Mouse (Mus musculus) telencephalon, adult 2 months (tissue): ENCODE data around the gene Yy1.

Experiments
- DNase-seq: peaks from one replicate; pipeline ENCODE4 v3.0.0-alpha.2; 2011; ENCODE audit warnings: low read depth, low spot score

Yy1 gene

DNA sequence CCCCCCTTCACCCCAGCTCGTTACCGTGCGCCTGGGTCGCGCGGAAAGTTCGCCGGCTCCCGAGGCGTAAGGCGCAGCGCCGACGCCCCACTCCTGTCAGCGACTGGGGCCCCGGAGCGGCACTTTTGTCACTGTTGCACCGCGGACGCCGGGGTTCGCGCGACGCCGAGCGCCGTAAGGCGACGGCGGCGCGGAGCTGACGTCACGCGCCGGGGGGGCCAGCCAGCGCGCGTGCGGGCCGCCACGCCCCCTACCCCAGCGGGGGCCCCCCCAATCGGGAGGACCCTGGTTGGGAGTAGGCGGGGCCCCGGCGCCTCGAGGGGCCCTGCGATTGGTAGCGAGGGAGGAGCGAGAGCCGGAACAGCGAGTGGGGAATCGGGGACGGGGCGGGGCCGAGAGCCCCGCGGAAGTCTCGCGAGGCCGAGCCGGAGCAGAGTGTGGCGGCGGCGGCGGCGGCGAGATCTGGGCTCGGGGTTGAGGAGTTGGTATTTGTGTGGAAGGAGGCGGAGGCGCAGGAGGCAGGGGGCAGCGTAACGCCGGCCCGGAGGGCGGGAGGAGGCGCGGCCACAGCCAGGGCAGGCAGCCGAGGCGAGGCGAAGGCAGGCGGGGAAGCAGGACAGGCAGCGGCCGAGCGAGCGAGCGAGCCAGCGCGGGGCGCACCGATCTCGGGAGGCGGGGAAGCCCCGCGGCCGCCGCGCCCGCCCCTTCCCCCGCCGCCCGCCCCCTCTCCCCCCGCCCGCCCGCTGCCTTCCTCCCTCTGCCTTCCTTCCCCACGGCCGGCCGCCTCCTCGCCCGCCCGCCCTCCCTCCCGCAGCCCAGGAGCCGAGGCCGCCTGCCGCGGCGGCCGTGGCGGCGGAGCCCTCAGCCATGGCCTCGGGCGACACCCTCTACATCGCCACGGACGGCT is at the start of gene Yy1:
Gene Yy1, plus strand, starts transcription at position 428 of the 907 bp plus-strand sequence.
- DNase-seq: peak; percentile 96

DNA sequence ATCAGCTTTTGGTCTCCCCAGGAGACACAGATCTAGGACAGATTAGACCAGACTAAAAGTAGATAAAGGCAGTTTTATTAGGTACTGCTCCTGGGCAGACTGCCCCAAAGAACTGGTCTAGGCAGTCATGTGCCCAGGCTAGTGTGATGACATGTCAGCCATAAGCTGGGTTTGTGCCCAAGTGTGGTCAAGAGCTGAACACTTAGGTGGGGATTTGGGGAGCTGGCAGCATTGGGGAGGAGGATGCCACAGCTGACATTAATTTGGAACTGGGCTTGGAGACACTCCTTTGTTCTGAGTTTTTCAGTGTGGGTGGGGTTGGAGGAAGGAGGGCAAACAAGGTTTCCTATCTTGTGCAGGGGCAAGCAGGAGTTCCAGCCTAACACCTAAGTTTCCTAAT is 46.8 kb upstream of the Yy1 start:
- DNase-seq: no peak

DNA sequence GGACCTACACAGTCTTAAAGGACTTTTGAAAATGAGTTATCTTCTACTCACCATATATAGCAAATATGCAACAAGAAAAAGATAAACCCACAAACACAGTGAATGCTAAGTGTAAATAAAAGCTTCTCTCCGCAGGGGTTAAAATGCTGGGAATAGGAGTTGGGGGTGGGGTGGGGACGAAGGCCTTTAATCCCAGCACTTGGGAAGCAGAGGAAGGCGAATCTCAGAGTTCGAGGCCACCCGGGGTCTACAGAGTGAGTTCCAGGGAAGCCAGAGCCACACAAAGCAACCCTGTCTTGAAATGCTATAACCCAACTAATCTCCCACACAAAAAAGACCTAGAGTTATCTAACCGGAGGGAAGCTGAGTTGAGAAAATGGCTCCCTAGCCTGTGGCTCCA is 43.8 kb upstream of the Yy1 start:
- DNase-seq: no peak

DNA sequence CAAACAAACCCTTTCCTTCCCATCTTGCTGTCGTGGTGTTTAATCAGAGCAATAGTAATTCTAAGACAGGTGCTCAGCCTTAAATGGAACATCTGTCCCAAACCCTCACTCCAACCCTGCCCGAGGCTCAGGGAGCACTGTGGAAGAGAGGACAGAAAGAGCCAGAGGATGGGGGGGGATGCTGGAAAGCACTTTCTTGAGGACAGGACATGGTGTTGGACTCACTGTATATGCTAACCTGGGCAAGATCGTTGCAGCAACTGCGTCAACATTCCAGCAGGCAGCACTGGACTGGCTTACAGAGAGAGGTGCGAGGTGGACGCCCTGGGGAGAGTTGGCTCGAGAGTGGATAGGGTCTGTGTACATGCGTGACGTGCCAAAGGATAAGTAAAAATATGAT is 43.3 kb upstream of the Yy1 start:
- DNase-seq: no peak

DNA sequence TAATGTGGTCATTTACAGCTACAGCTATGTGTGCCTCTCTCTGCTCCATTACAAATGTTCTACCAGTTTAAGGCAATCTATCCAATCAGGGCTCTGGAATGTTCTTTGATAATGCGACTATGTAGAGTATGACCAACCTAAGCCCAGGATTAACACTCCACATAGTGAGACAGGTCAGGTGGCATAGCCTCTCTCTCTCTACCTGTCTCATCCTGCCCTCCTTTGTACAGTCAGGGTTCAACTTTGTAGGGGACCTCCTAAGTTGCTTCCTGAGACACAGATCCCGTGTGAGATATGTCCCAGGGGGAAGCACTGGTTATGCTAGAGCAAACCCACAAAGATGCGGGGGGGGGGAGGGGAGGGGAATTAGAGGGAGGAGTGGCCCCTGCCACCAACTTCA is 42.5 kb upstream of the Yy1 start:
- DNase-seq: no peak

DNA sequence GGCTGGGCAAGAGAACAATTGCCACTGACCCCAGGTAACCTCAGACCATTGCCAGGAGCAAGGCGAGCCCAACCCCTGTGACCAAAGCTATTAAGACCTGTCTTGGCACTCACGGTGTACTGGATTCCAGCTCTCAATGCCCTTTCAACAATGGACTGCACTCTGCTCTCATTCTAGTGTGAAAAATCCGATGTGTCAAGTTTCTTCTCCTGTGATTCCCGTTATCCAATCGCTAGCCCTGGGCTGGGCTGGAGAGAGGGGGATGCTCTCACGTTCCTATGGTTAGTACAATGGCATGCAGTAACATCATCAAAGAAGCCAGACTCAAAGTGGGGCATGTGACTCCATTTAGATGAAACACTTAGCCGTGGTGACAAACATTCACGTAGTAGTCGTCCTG is 41.0 kb upstream of the Yy1 start:
- no peak for DNase-seq

DNA sequence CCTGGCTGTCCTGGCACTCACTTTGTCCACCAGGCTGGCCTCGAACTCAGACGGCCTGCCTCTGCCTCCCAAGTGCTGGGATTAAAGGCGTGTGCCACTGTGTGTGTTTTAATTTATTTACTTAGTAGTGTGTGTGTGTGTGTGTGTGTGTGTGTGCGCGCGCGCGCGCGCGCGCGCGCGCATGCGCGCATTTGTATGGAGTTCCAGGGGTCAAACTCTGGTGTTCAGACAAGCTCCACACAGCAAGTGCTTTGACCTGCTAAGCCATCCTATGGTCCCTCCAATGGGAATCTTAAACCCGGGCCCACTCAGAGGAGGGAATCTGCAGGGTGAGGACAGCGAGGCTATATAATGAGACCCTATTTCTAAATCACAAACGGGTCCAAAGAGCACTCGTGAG is 37.6 kb upstream of the Yy1 start:
- DNase-seq: no peak

DNA sequence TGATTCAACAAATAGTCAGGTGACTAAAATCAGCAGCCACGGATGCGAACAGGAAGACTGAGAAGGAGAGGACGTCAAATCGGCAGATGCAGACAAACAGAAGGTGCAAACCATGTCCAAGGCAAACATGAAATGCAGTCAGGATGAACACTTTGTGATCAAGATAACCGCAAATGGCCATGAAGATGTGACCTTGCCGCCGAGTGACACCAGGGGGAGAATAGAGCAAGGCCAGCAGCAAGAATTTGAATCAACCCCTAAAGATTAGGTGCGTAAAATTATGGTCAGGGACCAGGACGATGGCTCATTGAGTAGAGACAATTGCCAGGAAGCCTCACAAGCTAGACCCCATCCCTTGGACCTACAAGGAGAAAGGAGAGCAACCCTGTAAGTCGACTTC is 36.2 kb upstream of the Yy1 start:
- DNase-seq: no peak

DNA sequence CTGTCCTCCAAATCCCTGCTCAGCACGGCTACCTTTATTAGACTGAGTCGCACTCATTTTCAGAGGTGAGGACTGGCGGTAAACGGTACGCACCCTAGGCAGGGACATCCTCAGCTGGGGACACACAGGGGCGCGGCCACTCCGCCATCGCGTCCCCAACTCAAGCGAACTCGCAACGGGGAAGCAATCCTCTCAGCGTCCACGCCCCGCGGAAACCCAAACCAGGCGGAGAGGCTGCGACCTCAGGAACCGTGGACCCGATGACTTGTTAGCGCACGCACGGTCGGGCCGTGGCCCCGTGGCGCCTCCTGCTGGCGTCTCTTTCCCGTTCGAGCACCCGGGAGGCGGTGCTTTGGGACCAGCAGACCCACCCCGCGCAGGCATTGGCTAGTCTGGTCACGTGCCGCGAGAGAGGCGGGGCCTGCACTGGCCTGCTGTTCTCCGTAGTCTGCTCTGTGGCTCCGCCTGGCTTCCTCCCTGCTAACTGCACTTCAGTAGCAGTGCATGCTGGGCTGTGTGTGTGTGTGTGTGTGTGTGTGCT is 35.0 kb upstream of the Yy1 start:
- DNase-seq: peak; percentile 96

DNA sequence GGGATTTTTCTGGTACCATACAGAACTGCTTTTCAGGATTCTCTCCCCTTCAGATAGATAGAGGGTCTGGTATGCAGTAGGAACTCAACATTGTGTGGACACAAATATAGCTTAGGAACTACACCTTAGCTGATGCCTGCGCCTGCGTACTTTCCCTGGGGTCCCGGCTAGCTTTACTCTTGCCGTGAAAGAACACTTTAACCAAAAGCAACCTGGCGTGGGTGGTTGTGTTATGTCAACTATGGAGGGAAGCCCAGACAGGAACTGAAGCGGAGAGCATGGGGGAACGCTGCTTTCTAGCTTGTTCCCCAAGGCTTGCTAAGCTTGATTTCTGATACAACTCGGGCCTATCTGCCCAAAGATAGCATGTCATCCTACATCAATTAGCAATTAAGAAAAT is 34.5 kb upstream of the Yy1 start:
- peak; percentile 85 for DNase-seq

DNA sequence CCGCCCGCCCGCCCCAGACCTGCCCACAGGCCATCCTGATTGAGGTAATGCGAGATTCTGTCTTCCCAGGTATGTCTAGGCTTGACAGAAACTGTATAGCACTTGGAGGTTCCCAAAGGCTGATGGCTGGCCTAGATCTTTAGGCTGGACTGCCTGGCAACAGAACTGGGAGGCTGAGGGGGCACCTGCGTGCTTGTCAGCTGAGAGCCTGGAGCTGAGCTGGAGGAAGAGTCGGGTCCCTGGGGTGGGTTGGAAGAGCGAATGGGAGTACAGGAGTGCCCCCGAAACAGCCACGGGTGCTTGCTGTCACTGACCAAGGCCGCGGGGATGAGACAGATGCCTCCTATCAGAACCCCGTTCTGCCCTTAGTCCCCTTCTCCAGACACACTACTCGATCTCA is 34.1 kb upstream of the Yy1 start:
- no peak for DNase-seq

DNA sequence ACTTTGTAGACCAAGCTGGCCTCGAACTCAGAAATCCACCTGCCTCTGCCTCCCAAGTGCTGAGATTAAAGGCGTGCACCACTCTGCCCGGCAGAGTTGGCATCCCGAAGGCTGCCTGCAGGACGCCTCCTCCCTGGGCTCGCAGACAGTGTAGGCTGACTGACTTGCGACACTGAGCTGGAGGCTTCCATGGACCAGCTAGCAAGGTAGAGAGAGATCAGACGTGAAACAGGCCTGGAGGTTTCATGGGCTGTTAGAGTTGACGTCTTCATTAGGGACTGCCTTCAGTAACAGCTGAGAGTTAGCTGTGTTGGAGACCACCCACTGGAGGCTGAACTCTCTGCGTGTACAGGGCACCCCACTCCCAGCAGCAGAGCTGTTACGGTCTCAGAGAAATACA is 33.5 kb upstream of the Yy1 start:
- DNase-seq: no peak

DNA sequence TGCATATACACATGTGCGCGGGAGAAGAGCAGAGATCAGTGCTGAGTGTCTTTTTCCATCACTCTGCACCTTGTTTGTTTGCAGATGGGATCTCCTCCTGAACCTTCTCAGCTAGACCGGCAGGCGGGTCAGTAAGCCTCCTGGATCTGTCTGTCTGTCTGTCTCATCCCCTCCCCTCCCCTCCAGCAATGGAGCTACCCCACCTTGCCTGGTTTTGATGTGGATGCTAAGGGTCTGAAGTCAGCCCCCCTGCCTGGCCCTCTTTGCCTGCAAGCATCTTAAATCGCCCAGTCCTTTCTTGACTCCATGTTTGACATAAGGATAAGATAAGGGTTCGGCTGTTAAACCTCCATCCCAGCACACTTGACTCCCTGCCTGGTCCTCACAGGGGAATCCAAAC is 32.8 kb upstream of the Yy1 start:
- DNase-seq: no peak

DNA sequence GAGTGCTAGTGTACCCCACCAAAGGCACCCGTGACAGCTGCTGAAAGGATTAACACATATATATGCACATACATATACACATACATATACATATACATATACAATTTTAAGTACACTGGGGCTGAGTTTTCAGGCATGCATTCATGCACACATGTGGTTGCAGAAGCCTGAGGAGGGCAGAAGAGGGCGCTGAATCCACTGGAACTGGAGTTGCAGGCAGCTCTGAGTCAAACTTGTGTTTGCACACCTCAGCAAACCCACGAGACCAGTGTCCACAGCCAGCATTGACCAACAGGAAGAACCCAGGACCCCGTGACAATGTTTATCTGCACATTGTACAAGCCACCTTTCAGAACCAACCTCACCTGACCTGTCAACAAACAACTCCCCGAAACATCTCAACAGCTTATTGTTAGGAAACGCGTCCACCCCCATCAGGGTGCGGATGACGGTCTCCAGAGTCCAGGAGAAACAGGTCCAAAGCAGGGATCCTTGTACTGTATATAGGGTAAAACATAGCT is 32.2 kb upstream of the Yy1 start:
- no peak for DNase-seq

DNA sequence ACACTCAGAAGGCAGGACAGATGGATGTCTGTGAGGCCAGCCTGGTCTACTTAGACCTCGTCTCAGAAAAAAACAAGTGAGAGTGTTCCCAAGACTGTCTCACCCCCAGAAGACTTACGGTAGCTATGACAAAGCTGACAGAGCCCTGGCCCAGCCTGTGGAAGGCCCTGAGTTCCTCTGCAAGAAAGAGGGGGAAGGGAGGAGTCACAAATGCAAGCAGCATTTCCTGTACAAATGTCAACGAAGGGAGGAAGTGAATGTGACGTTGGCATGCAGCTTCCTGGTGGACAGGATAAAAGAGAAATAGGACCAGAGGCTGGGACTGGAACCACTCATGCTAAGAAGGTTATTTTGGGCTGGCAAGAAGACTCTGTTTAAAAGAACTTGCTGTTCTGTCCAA is 31.6 kb upstream of the Yy1 start:
- DNase-seq: no peak

DNA sequence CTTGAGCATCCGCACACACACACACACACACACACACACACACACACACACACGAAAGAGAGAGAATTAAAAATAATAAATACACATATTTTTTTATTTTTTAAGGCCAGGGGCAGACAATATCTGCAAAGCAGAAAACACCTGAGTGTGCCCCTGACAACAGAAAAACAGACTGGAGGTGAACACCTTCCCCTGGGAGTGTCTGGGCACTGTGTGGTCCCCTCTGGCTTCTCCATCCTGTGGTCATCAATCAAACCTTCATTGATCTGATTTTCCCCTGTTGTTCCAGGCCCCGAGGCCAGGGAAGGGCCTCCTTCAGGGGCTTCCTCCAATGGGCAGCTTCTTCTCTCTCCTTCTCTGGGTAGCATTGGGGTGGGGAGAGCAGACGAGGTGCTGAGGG is 31.1 kb upstream of the Yy1 start:
- DNase-seq: no peak

DNA sequence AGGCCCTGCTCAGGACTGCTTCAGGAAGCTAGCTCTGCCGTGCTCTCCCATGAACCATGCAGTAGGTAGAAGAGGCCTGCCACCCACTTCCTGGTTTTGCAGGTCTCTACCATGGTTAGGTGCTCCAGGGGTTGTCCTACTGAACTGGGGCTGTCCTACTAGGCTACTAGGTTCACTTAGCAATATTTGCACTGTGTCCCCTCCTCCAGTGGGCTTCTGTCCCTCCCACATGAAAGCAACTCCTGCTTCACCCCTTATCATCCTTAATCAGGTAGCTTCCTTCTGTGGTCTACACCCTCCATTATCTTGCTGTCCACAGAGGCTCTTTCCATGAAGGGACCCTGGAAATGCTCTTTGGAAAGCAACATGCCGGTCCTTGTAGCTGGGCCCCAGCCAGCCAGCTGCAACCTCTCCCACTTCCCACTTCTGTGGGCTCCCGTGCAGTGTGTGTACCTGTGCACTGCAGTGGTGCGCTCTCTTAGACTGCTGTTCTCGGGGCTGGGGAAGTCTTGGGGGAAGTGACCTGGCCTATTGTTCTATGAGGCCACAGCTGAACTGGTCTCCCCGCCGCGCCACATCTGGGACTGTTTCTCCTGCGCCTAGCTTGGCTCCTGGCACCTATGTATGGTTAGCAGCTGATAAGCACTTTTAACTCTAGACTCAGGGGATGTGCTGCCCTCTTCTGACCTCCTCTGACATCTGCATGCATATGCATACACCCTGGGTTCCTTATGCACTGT is 29.5 kb upstream of the Yy1 start:
- no peak for DNase-seq

DNA sequence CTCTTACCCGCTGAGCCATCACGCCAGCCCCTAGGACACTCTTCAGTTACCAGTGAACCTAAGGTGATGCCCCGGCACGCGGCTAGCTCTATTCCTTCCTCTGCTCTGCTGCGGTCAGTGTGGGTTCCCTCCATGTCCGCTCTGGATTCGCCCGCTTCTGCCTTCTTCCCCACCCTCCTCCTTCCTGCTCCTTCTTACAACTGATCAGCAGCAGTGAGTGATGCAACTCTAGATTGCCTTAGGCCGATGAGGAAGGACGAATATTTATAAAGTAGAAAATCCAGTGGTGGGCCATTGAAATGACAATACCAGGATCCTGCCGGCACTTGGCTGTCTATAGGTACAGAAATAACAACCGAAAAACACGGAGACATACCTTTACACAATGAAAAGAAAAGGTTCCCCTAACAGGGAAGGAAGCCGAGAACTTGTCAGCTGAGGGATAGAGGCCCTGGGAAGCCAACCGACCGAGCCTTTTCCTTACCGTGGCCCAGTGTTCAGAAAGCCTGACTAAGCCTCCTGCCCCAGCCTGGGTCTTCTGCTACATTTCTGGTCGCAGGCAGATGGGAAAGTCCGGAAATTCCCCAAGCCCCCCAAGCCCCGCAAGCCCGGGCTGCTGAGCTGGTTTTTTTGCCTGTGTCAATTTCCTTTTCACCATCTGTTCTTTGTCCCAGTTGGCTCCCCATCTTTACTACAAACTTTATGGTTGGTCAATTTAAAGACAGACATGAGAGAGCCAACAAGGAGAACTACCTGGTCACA is 27.7 kb upstream of the Yy1 start:
- no peak for DNase-seq

DNA sequence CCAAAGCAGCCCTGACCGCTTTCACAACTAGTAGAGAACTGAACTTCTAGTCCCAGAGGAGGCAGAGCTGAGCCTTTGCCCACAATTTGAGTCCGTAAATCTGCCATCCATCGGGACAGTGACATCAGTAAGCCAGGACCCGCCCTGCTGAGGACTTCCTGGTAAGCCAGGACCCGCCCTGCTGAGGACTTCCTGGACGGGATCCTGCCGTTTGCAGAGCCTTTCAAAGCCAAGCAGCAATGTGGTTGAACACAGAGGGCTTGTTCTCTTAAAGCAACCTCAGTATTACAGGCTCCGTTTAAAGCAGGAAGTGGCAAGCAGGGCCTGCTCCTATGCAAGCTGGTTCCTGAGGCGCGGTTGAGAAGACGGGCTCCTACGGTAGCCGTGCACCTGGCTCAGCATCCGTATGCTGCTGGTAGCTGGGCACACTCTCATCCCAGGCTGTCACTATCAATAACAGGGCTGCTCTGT is 27.0 kb upstream of the Yy1 start:
- DNase-seq: no peak

DNA sequence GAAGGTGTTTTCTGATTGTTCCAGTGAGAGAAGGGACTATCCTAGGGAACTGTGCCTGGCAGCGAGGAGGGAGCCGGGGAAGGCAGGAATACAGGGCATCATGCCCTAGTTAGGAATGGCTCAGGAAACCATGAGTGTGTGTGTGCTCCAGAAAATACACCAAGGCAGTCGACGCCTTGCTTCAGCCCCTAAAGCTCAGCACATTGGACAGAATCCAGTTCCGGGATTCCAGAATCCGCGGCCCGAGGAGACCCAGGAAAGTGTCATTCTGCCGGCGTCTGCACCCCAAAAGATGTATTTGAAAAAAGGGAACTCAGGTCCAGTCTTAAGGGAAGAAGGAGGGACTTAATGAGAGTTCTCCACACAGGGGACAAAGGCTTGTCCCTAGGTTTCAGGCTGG is 26.5 kb upstream of the Yy1 start:
- DNase-seq: no peak

DNA sequence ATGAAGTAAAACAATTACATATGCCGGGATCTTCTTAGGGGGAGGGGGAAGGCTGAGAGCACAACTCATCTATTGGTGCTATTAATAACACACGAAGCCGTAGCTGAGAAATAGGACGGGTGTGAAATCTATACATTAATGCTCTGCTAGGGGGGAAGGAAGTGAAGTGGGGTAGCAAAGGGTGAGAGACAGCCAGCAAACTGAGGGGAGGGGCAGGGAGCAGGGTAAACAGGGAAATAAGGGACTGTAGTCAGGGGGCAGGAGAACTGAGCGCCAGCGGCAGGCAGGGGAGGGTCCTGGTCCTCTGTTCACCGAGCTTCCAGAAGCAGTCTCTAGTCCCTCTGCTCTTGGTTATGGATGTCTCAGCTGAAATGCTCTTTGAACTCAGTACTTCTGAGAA is 25.9 kb upstream of the Yy1 start:
- DNase-seq: no peak
